Comparison of ENCODE assay signal across 8 mouse cellular contexts in the genomic region with DNA sequence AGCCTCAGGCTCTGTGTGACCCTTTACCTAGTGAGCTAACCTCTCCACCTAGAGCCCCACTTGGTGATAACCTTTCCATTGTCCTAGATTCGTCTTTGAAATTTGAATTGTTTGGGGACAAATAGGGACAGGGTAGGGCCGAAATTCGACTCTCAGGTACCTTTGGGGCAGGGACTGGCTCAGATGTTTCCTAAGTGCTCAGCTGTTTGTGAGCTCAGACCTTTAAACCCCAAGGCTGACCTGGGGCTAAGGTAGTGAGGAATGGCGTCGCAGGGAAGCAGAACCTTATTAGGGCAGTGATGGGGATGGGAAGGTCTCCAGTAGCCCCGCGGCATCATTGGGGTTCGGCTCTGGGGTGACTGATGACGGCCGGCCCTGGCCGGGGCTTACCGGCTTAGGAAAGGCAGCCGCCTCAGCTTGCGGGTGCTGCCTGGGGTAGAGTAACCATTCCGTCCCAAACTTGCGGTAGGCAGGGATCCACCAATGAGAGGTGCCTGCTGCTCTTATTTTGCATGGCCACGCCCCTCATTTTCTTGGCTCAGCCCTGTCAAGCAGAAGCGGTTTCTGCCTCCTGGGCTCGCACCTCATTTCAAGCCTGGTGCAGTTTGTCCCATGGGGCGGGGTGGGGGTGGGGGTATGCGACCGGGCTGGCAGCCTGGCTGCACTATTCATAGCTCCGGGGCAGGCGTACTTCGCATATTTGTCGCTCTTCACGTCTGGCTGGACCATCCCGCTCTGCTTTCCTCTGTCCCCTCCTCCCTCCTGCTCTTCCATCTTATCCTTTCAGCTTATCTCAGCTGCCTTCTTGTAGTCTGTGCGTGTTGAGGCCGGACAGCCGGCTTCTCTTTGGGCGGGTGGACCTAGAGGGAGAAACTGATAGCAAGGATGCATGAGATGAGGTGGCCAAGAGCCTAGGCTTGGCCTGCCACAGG. TPM values are rescaled to one million over a fixed set of nuclear protein-coding genes. Genes with fewer than 3 reads are reported as not detected.
DNase-seq lines count a peak whose midpoint lies in the region; ATAC-seq lines count a peak whose summit lies in the region.

No protein-coding gene starts in this region.

- peak overlapping the region; percentile 60 for H3K27ac ChIP-seq in forebrain, embryonic 13.5 days

- 1% methylated on average over 32 of the region's 32 CpGs for WGBS in forebrain, embryonic 13.5 days

- no peaks in the 10 kb centered on the region for H3K36me3 ChIP-seq in forebrain, embryonic 13.5 days (ENCODE audit: poor library complexity, severe bottlenecking)

- DNase-seq in CD4-positive, CD25-positive, alpha-beta regulatory T cell, adult 2 months (ENCODE audit: low read depth, low spot score), result peak; percentile 64
- DNase-seq in cerebellum, adult 11 months, result peak; percentile 59
- DNase-seq in heart, postnatal 4 days, result peak; percentile 82
- DNase-seq in layer of hippocampus, adult 9-11 months, result peak; percentile 74
- DNase-seq in lung, postnatal 36 days, result peak; percentile 91
- peak; percentile 66 for DNase-seq in right cerebral cortex, postnatal 25 days

- H3K27me3 ChIP-seq in forebrain, embryonic 13.5 days, result 0 out of 2 replicates have a peak, but pooled peaks cover 9% of the 10 kb centered on the region

- peak overlapping the region; percentile 33 for H3K4me3 ChIP-seq in forebrain, embryonic 13.5 days

- no peaks in the 10 kb centered on the region for H3K9me3 ChIP-seq in forebrain, embryonic 13.5 days (replicated peaks)

- no peak for ATAC-seq in CD4-positive, CD25-positive, alpha-beta regulatory T cell, adult 4 months
- ATAC-seq in forebrain, embryonic 13.5 days, result peak; percentile 91

- H3K4me1 ChIP-seq in forebrain, embryonic 13.5 days, result peaks cover 20% of the 10 kb centered on the region

- peak overlapping the region; percentile 60 for H3K4me2 ChIP-seq in forebrain, embryonic 13.5 days

- peak overlapping the region; percentile 53 for H3K9ac ChIP-seq in forebrain, embryonic 13.5 days

RNA-seq across cellular contexts. Expression of gene Arhgap23, which starts 12.7 kb away (rescaled TPM):
- not detected for polyA plus RNA-seq in CD4-positive, CD25-positive, alpha-beta regulatory T cell, adult 4 months (2017; shearing (Covaris generic))
- polyA plus RNA-seq in forebrain, embryonic 13.5 days (2015; fragmentation: Nextera tagmentation; extraction: Ambion mirVana), result 3.6 and 4.4 TPM in 2 replicates
- total RNA-seq in heart, postnatal 4 days (2021), result 10 to 100 TPM; 51.0 to 52.3 TPM
